Comparison of ENCODE assay signal across 35 mouse cellular contexts in genomic region chr17:37075766-37076165, GRCm38 (mm10). TPM values are rescaled to one million over a fixed set of nuclear protein-coding genes. Genes with fewer than 3 reads are reported as not detected.
DNase-seq lines count a peak whose midpoint lies in the region; ATAC-seq and TF ChIP-seq lines count a peak whose summit lies in the region.
"Had no signal": no experiment of that assay in that cellular context is flagged by ENCODE, and none has a peak within 500 bp of the region (broad histone marks: within the 10 kb centered on the region; RNA-seq: fewer than 3 reads in every experiment).

No protein-coding gene starts in this region.

- no peak for TF ChIP-seq CTCF in ES-Bruce4 (IDR thresholded peaks at IDR 0.05; ENCODE audit: low read depth, low read length)

- no peak overlapping the region for H3K4me2 ChIP-seq in midbrain, embryonic 11.5 days
- no peak overlapping the region for H3K4me2 ChIP-seq in midbrain, embryonic 14.5 days (ENCODE audit: low read length)
- H3K4me2 ChIP-seq in hindbrain, embryonic 16.5 days (ENCODE audit: low read length) = no peak overlapping the region
- H3K4me2 ChIP-seq: embryonic facial prominence, embryonic 12.5 days; embryonic facial prominence, embryonic 15.5 days; heart, embryonic 11.5 days; heart, embryonic 15.5 days; hindbrain, embryonic 13.5 days had no signal

- 96% methylated on average over 2 of the region's 2 CpGs for WGBS in midbrain, embryonic 11.5 days
- 90% methylated on average over 2 of the region's 2 CpGs for WGBS in midbrain, embryonic 14.5 days
- 85% methylated on average over 2 of the region's 2 CpGs for WGBS in hindbrain, embryonic 16.5 days

- DNase-seq in cerebellum, adult 9-10 months = peak; percentile 3
- no peak for DNase-seq in cerebellum, postnatal 25 days
- peak; percentile 41 for DNase-seq in midbrain, embryonic 11.5 days (ENCODE audit: low spot score, missing footprints)
- no peak for DNase-seq in midbrain, embryonic 14.5 days
- DNase-seq in left cerebral cortex, postnatal 14 days (ENCODE audit: low spot score in 2 of 2) = no peak
- DNase-seq: adrenal gland, adult 8-10 months; adrenal gland, postnatal 25 days; B cell, adult 2 months; cerebellum, adult 11-12 months; cerebellum, adult 8-10 months; forebrain, postnatal 0 days; gastrocnemius, postnatal 10 days; gastrocnemius, postnatal 36 days; heart, postnatal 10 days; heart, postnatal 36 days had no signal

- no peaks in the 10 kb centered on the region for H3K27me3 ChIP-seq in midbrain, embryonic 11.5 days (ENCODE audit: control insufficient read depth, insufficient read depth, low read length)
- H3K27me3 ChIP-seq in midbrain, embryonic 14.5 days (ENCODE audit: control insufficient read depth, insufficient read depth, low read length) = no peaks in the 10 kb centered on the region
- no peaks in the 10 kb centered on the region for H3K27me3 ChIP-seq in ES-Bruce4 (ENCODE audit: control insufficient read depth, insufficient read depth, low read length, poor library complexity, severe bottlenecking)
- no peaks in the 10 kb centered on the region for H3K27me3 ChIP-seq in hindbrain, embryonic 16.5 days (replicated peaks; ENCODE audit: control insufficient read depth, insufficient read depth, low read length)
- H3K27me3 ChIP-seq: CH12.LX; embryonic facial prominence, embryonic 12.5 days; embryonic facial prominence, embryonic 15.5 days; heart, embryonic 15.5 days; hindbrain, embryonic 13.5 days had no signal

- TF ChIP-seq POLR2A in ES-Bruce4 (IDR thresholded peaks at IDR 0.05; ENCODE audit: insufficient read depth, low read length) = no peak

- intact Hi-C loops in left cerebral cortex, postnatal 14 days (cut with DNase I) = no loop called here

- H3K9me3 ChIP-seq in midbrain, embryonic 11.5 days (ENCODE audit: control insufficient read depth, low read length) = no peaks in the 10 kb centered on the region
- H3K9me3 ChIP-seq in midbrain, embryonic 14.5 days (ENCODE audit: control insufficient read depth, low read length) = no peaks in the 10 kb centered on the region
- H3K9me3 ChIP-seq in ES-Bruce4 (replicated peaks; ENCODE audit: control insufficient read depth, insufficient read depth, low read length, poor library complexity, severe bottlenecking) = no peaks in the 10 kb centered on the region
- no peaks in the 10 kb centered on the region for H3K9me3 ChIP-seq in hindbrain, embryonic 16.5 days (ENCODE audit: control insufficient read depth, low read length)
- H3K9me3 ChIP-seq: embryonic facial prominence, embryonic 12.5 days; embryonic facial prominence, embryonic 15.5 days; G1E; heart, embryonic 15.5 days; hindbrain, embryonic 10.5 days; hindbrain, embryonic 13.5 days had no signal

- peaks cover 8% of the 10 kb centered on the region; the same call in 1 of the 2 replicates for H3K36me3 ChIP-seq in midbrain, embryonic 11.5 days (ENCODE audit: control insufficient read depth, insufficient read depth, low read length)
- H3K36me3 ChIP-seq in midbrain, embryonic 14.5 days (ENCODE audit: control insufficient read depth, insufficient read depth, low read length) = peaks cover 59% of the 10 kb centered on the region
- peaks cover 53% of the 10 kb centered on the region for H3K36me3 ChIP-seq in ES-Bruce4 (ENCODE audit: control insufficient read depth, insufficient read depth, low read length, poor library complexity, severe bottlenecking)
- peaks cover 12% of the 10 kb centered on the region for H3K36me3 ChIP-seq in hindbrain, embryonic 16.5 days (ENCODE audit: control insufficient read depth, insufficient read depth, low read length)

- H3K27ac ChIP-seq in midbrain, embryonic 11.5 days (ENCODE audit: low read depth, low read length) = no peak overlapping the region
- H3K27ac ChIP-seq in midbrain, embryonic 14.5 days (replicated peaks; ENCODE audit: low read depth, low read length) = no peak overlapping the region
- peak overlapping the region; percentile 7; the same call in 1 of the 2 replicates for H3K27ac ChIP-seq in ES-Bruce4 (ENCODE audit: insufficient read depth, low read length)
- H3K27ac ChIP-seq in hindbrain, embryonic 16.5 days (ENCODE audit: low read depth, low read length) = no peak overlapping the region
- H3K27ac ChIP-seq: embryonic facial prominence, embryonic 12.5 days; embryonic facial prominence, embryonic 15.5 days; heart, embryonic 15.5 days; hindbrain, embryonic 10.5 days; hindbrain, embryonic 13.5 days; hindbrain, postnatal 0 days had no signal

- H3K4me1 ChIP-seq in midbrain, embryonic 11.5 days (ENCODE audit: control insufficient read depth, insufficient read depth, low read length) = peaks cover 23% of the 10 kb centered on the region
- H3K4me1 ChIP-seq in midbrain, embryonic 14.5 days (ENCODE audit: control insufficient read depth, insufficient read depth, low read length) = peaks cover 17% of the 10 kb centered on the region
- H3K4me1 ChIP-seq in ES-Bruce4 (ENCODE audit: control insufficient read depth, insufficient read depth, low read length) = peaks cover 19% of the 10 kb centered on the region
- H3K4me1 ChIP-seq in hindbrain, embryonic 16.5 days (ENCODE audit: control insufficient read depth, insufficient read depth, low read depth, low read length) = peaks cover 2% of the 10 kb centered on the region
- H3K4me1 ChIP-seq: embryonic facial prominence, embryonic 15.5 days; heart, embryonic 15.5 days had no signal

- no peak overlapping the region for H3K9ac ChIP-seq in midbrain, embryonic 11.5 days (ENCODE audit: low read length)
- no peak overlapping the region for H3K9ac ChIP-seq in midbrain, embryonic 14.5 days (replicated peaks; ENCODE audit: low read length)
- no peak overlapping the region for H3K9ac ChIP-seq in ES-Bruce4 (ENCODE audit: low read depth, poor library complexity, severe bottlenecking)
- H3K9ac ChIP-seq in hindbrain, embryonic 16.5 days (ENCODE audit: low read depth, low read length) = no peak overlapping the region
- H3K9ac ChIP-seq: embryonic facial prominence, embryonic 12.5 days; embryonic facial prominence, embryonic 15.5 days; forebrain, postnatal 0 days; heart, embryonic 15.5 days; hindbrain, embryonic 13.5 days had no signal

- no peak for TF ChIP-seq EP300 in ES-Bruce4 (IDR thresholded peaks at IDR 0.05; ENCODE audit: insufficient read depth, low read depth, low read length)

- ATAC-seq in midbrain, embryonic 11.5 days (ENCODE audit: low FRiP score) = no peak
- no peak for ATAC-seq in midbrain, embryonic 14.5 days (ENCODE audit: low FRiP score, low TSS enrichment)
- ATAC-seq in hindbrain, embryonic 16.5 days = no peak
- ATAC-seq: forebrain, embryonic 14.5 days; forebrain, postnatal 0 days; hindbrain, postnatal 0 days; inflammation-experienced regulatory T-cells, adult 6 months; intestine, embryonic 16.5 days had no signal

- no peak overlapping the region for H3K4me3 ChIP-seq in midbrain, embryonic 11.5 days (ENCODE audit: low read depth, low read length)
- no peak overlapping the region for H3K4me3 ChIP-seq in midbrain, embryonic 14.5 days (replicated peaks; ENCODE audit: low read depth, low read length)
- H3K4me3 ChIP-seq in ES-Bruce4 (ENCODE audit: low read depth, low read length) = no peak overlapping the region
- H3K4me3 ChIP-seq in hindbrain, embryonic 16.5 days (ENCODE audit: low read length) = no peak overlapping the region
- H3K4me3 ChIP-seq: embryonic facial prominence, embryonic 12.5 days; embryonic facial prominence, embryonic 15.5 days; heart, embryonic 15.5 days; hindbrain, embryonic 10.5 days; hindbrain, embryonic 13.5 days had no signal

RNA-seq across cellular contexts. Expression of gene Olfr90, which starts 12.5 kb away (rescaled TPM):
- not detected in 2 replicates for polyA plus RNA-seq in midbrain, embryonic 11.5 days (2014; fragmentation: Nextera tagmentation; extraction: Ambion mirVana)
- not detected in 2 replicates for polyA plus RNA-seq in midbrain, embryonic 14.5 days (2014; fragmentation: Nextera tagmentation; extraction: Ambion mirVana)
- polyA plus RNA-seq in ES-Bruce4 (2011; ENCODE audit: insufficient read depth, insufficient read length, low read depth, missing spikeins) = 0.22 TPM in 1 of 2 replicates, not detected in the other
- under 1 TPM in 1 of 2 experiments, not detected in 1; 0.13 TPM for total RNA-seq in left cerebral cortex, postnatal 14 days (2021)
- 0.09 TPM in 1 of 2 replicates, not detected in the other for polyA plus RNA-seq in hindbrain, embryonic 16.5 days (2015; fragmentation: Nextera tagmentation; extraction: Ambion mirVana)
- total RNA-seq: adrenal gland, adult 8-10 months; adrenal gland, postnatal 25 days; CH12.LX; common myeloid progenitor, adult 5-6 weeks; forebrain, postnatal 0 days; gastrocnemius, adult 18-20 months; gastrocnemius, postnatal 10 days; gastrocnemius, postnatal 36 days; granulocyte monocyte progenitor cell, adult 5-6 weeks; heart, adult 8-10 months; heart, postnatal 10 days; heart, postnatal 36 days; hindbrain, postnatal 0 days had no signal
- polyA plus RNA-seq: brain, embryonic 14.5 days; embryonic facial prominence, embryonic 12.5 days; forebrain, embryonic 11.5 days; forebrain, embryonic 14.5 days; forebrain, postnatal 0 days; G1E; heart, embryonic 11.5 days; heart, embryonic 15.5 days; hindbrain, embryonic 13.5 days; hindbrain, postnatal 0 days; intestine, embryonic 16.5 days had no signal

RNA-seq across cellular contexts. Expression of gene Olfr91, which starts 22.3 kb away (rescaled TPM):
- polyA plus RNA-seq in midbrain, embryonic 11.5 days (2014; fragmentation: Nextera tagmentation; extraction: Ambion mirVana) = not detected in 2 replicates
- not detected in 2 replicates for polyA plus RNA-seq in midbrain, embryonic 14.5 days (2014; fragmentation: Nextera tagmentation; extraction: Ambion mirVana)
- not detected in 2 replicates for polyA plus RNA-seq in ES-Bruce4 (2011; ENCODE audit: insufficient read depth, insufficient read length, low read depth, missing spikeins)
- not detected for total RNA-seq in left cerebral cortex, postnatal 14 days (2021)
- polyA plus RNA-seq in hindbrain, embryonic 16.5 days (2015; fragmentation: Nextera tagmentation; extraction: Ambion mirVana) = not detected in 2 replicates
- total RNA-seq: adrenal gland, adult 8-10 months; adrenal gland, postnatal 25 days; CH12.LX; common myeloid progenitor, adult 5-6 weeks; forebrain, postnatal 0 days; gastrocnemius, adult 18-20 months; gastrocnemius, postnatal 10 days; gastrocnemius, postnatal 36 days; granulocyte monocyte progenitor cell, adult 5-6 weeks; heart, adult 8-10 months; heart, postnatal 10 days; heart, postnatal 36 days; hindbrain, postnatal 0 days had no signal
- polyA plus RNA-seq: brain, embryonic 14.5 days; embryonic facial prominence, embryonic 12.5 days; embryonic facial prominence, embryonic 15.5 days; forebrain, embryonic 14.5 days; forebrain, postnatal 0 days; G1E; heart, embryonic 11.5 days; heart, embryonic 15.5 days; hindbrain, embryonic 10.5 days; hindbrain, embryonic 13.5 days; hindbrain, postnatal 0 days; intestine, embryonic 16.5 days had no signal

RNA-seq across cellular contexts. Expression of gene Gabbr1, which starts 30.0 kb away (rescaled TPM):
- polyA plus RNA-seq in midbrain, embryonic 11.5 days (2014; fragmentation: Nextera tagmentation; extraction: Ambion mirVana) = 14.3 and 14.5 TPM in 2 replicates
- 103 and 123 TPM in 2 replicates for polyA plus RNA-seq in midbrain, embryonic 14.5 days (2014; fragmentation: Nextera tagmentation; extraction: Ambion mirVana)
- 163 and 180 TPM in 2 replicates for polyA plus RNA-seq in ES-Bruce4 (2011; ENCODE audit: insufficient read depth, insufficient read length, low read depth, missing spikeins)
- 100 to 1,000 TPM; 629 to 637 TPM for total RNA-seq in left cerebral cortex, postnatal 14 days (2021)
- polyA plus RNA-seq in hindbrain, embryonic 16.5 days (2015; fragmentation: Nextera tagmentation; extraction: Ambion mirVana) = 82.9 and 85.5 TPM in 2 replicates

RNA-seq across cellular contexts. Expression of gene Olfr92, which starts 44.1 kb away (rescaled TPM):
- polyA plus RNA-seq in midbrain, embryonic 11.5 days (2014; fragmentation: Nextera tagmentation; extraction: Ambion mirVana) = not detected in 2 replicates
- not detected in 2 replicates for polyA plus RNA-seq in midbrain, embryonic 14.5 days (2014; fragmentation: Nextera tagmentation; extraction: Ambion mirVana)
- not detected in 2 replicates for polyA plus RNA-seq in ES-Bruce4 (2011; ENCODE audit: insufficient read depth, insufficient read length, low read depth, missing spikeins)
- not detected for total RNA-seq in left cerebral cortex, postnatal 14 days (2021)
- polyA plus RNA-seq in hindbrain, embryonic 16.5 days (2015; fragmentation: Nextera tagmentation; extraction: Ambion mirVana) = not detected in 2 replicates
- total RNA-seq: adrenal gland, adult 8-10 months; adrenal gland, postnatal 25 days; CH12.LX; common myeloid progenitor, adult 5-6 weeks; forebrain, postnatal 0 days; G1E; gastrocnemius, adult 18-20 months; gastrocnemius, postnatal 10 days; gastrocnemius, postnatal 36 days; granulocyte monocyte progenitor cell, adult 5-6 weeks; heart, adult 8-10 months; heart, postnatal 10 days; heart, postnatal 36 days; hindbrain, postnatal 0 days had no signal
- polyA plus RNA-seq: brain, embryonic 14.5 days; embryonic facial prominence, embryonic 12.5 days; embryonic facial prominence, embryonic 15.5 days; forebrain, embryonic 11.5 days; forebrain, embryonic 14.5 days; forebrain, postnatal 0 days; G1E; heart, embryonic 11.5 days; heart, embryonic 15.5 days; hindbrain, embryonic 10.5 days; hindbrain, embryonic 13.5 days; hindbrain, postnatal 0 days; inflammation-experienced regulatory T-cells, adult 6 months; intestine, embryonic 16.5 days had no signal

RNA-seq across cellular contexts. Expression of gene Mog, which starts 52.6 kb away (rescaled TPM):
- polyA plus RNA-seq in midbrain, embryonic 11.5 days (2014; fragmentation: Nextera tagmentation; extraction: Ambion mirVana) = 0.18 and 0.42 TPM in 2 replicates
- polyA plus RNA-seq in midbrain, embryonic 14.5 days (2014; fragmentation: Nextera tagmentation; extraction: Ambion mirVana) = 1.9 and 2.2 TPM in 2 replicates
- not detected in 2 replicates for polyA plus RNA-seq in ES-Bruce4 (2011; ENCODE audit: insufficient read depth, insufficient read length, low read depth, missing spikeins)
- total RNA-seq in left cerebral cortex, postnatal 14 days (2021) = 10 to 100 TPM; 23.9 to 46.1 TPM
- polyA plus RNA-seq in hindbrain, embryonic 16.5 days (2015; fragmentation: Nextera tagmentation; extraction: Ambion mirVana) = 1.6 and 1.9 TPM in 2 replicates
- total RNA-seq: adrenal gland, adult 8-10 months; adrenal gland, postnatal 25 days; CH12.LX; common myeloid progenitor, adult 5-6 weeks; forebrain, postnatal 0 days; gastrocnemius, adult 18-20 months; gastrocnemius, postnatal 10 days; gastrocnemius, postnatal 36 days; granulocyte monocyte progenitor cell, adult 5-6 weeks; heart, adult 8-10 months; heart, postnatal 10 days; heart, postnatal 36 days had no signal
- polyA plus RNA-seq: brain, embryonic 14.5 days; embryonic facial prominence, embryonic 15.5 days; G1E; heart, embryonic 11.5 days; heart, embryonic 15.5 days; inflammation-experienced regulatory T-cells, adult 6 months; intestine, embryonic 16.5 days had no signal

Comparison
In these comparisons a context has a peak if more than half of its experiments do, and no peak if none do; other contexts are left out.
1. DNase-seq: peak in cerebellum, adult 9-10 months (single experiment) and midbrain, embryonic 11.5 days (single experiment); none in cerebellum, postnatal 25 days (0 of 2), midbrain, embryonic 14.5 days (single experiment) and left cerebral cortex, postnatal 14 days (0 of 2).